Mouse (Mus musculus) midbrain, embryonic 15.5 days (tissue): ENCODE data around the gene Adamts20. TPM values are rescaled to one million over a fixed set of nuclear protein-coding genes. Genes with fewer than 3 reads are reported as not detected.
"Not testable (repeated sequence)": the region's sequence is repeated elsewhere in the genome, so short reads cannot be mapped to it uniquely, and the experiment has no call there.

Experiments used
- ATAC-seq: fragments of 200-750 bp; cut with Nextera tagmentation; replicated peaks from 2 replicates; pipeline ENCODE4 v1.8.0; 2017; ENCODE audit warnings: moderate TSS enrichment
- H3K27ac ChIP-seq: fragments of 300-500 bp; sonication (generic); 2 replicates; pipeline ENCODE4 v1.5.1; 2015; ENCODE audit warnings: mild to moderate bottlenecking, inconsistent platforms
- H3K27me3 ChIP-seq: fragments of 300-500 bp; sonication (generic); replicated peaks from 2 replicates; pipeline ENCODE4 v1.6.1; 2015; ENCODE audit warnings: inconsistent platforms
- H3K36me3 ChIP-seq: fragments of 300-500 bp; sonication (generic); replicated peaks from 2 replicates; pipeline ENCODE4 v1.6.1; 2015; ENCODE audit warnings: inconsistent platforms
- H3K4me1 ChIP-seq: fragments of 300-500 bp; sonication (generic); 2 replicates; pipeline ENCODE4 v1.6.1; 2015; ENCODE audit warnings: inconsistent platforms
- H3K4me2 ChIP-seq: fragments of 300-500 bp; sonication (generic); 2 replicates; pipeline ENCODE4 v1.6.1; 2015; ENCODE audit warnings: inconsistent platforms, mild to moderate bottlenecking, moderate library complexity
- H3K4me3 ChIP-seq: fragments of 300-500 bp; sonication (generic); 2 replicates; pipeline ENCODE4 v1.5.1; 2015; ENCODE audit warnings: mild to moderate bottlenecking, inconsistent platforms
- H3K9ac ChIP-seq: fragments of 300-500 bp; sonication (generic); 2 replicates; pipeline ENCODE4 v1.6.1; 2015; ENCODE audit warnings: mild to moderate bottlenecking, inconsistent platforms
- H3K9me3 ChIP-seq: fragments of 300-500 bp; sonication (generic); 2 replicates; pipeline ENCODE4 v1.6.1; 2016; ENCODE audit warnings: inconsistent platforms
- WGBS: fragments of 180-500 bp; shearing (Covaris S2); methylation state at CpG from one replicate; pipeline ENCODE4 v1.1.7; 2015; ENCODE audit warnings: mixed read lengths; 5-methylcytosine and 5-hydroxymethylcytosine counted together
- polyA plus RNA-seq: library from polyadenylated mRNA; unstranded; fragments of >200 nt; fragmentation: Nextera tagmentation; extraction: Ambion mirVana; gene quantifications from 2 replicates; pipeline ENCODE4 v1.2.1, GENCODE M21; 2015

The Adamts20 gene
- polyA plus RNA-seq: 2.1 and 2.5 TPM in 2 replicates

- WGBS: 68% methylated on average over 11 of the region's 11 CpGs
- no peaks in the 10 kb centered on the region for H3K9me3 ChIP-seq
- H3K4me2 ChIP-seq: peak within 1 kb of the TSS; percentile 33
- 0 out of 2 replicates have a peak within 1 kb of the TSS, but pooled peaks have one; percentile 2 for H3K27ac ChIP-seq
- no peaks in the 10 kb centered on the region for H3K27me3 ChIP-seq
- H3K9ac ChIP-seq: no peak within 1 kb of the TSS
- ATAC-seq: no peak
- no peaks in the 10 kb centered on the region for H3K36me3 ChIP-seq
- no peaks in the 10 kb centered on the region for H3K4me1 ChIP-seq
- no peak within 1 kb of the TSS for H3K4me3 ChIP-seq
Observed at GRCm38 (mm10) chr15:94465318-94465717, at the start of gene Adamts20. TSS of gene Adamts20 (minus strand) at chr15:94465418.

- Histone ChIP-seq H3K27ac (no peak overlapping the region), H3K27me3 (no peaks in the 10 kb centered on the region), H3K9ac (no peak overlapping the region), H3K4me1 (no peaks in the 10 kb centered on the region), H3K4me3 (no peak overlapping the region), H3K36me3 (no peaks in the 10 kb centered on the region), H3K9me3 (no peaks in the 10 kb centered on the region), H3K4me2 (no peak overlapping the region)
- no peak for ATAC-seq
- WGBS: 63% methylated on average over 12 of the region's 12 CpGs
Observed at GRCm38 (mm10) chr15:94503451-94504215, 38.4 kb upstream of the Adamts20 start.

GRCm38 (mm10) chr15:94499260-94499659 lies 34.0 kb upstream of the Adamts20 start:
- Histone ChIP-seq H3K4me1 (no peaks in the 10 kb centered on the region), H3K27me3 (no peaks in the 10 kb centered on the region), H3K27ac (no peak overlapping the region), H3K9ac (no peak overlapping the region), H3K4me3 (no peak overlapping the region), H3K9me3 (no peaks in the 10 kb centered on the region), H3K36me3 (no peaks in the 10 kb centered on the region), H3K4me2 (no peak overlapping the region)
- 85% methylated on average over 1 of the region's 1 CpGs for WGBS
- ATAC-seq: no peak

GRCm38 (mm10) chr15:94495936-94496335 lies 30.7 kb upstream of the Adamts20 start:
- Histone ChIP-seq H3K27me3 (no peaks in the 10 kb centered on the region), H3K36me3 (no peaks in the 10 kb centered on the region), H3K27ac (no peak overlapping the region), H3K4me1 (no peaks in the 10 kb centered on the region), H3K9ac (no peak overlapping the region), H3K4me2 (no peak overlapping the region), H3K4me3 (no peak overlapping the region), H3K9me3 (no peaks in the 10 kb centered on the region)
- WGBS: 73% methylated on average over 10 of the region's 10 CpGs
- no peak for ATAC-seq

GRCm38 (mm10) chr15:94494445-94494844 lies 29.2 kb upstream of the Adamts20 start:
- Histone ChIP-seq H3K36me3 (no peaks in the 10 kb centered on the region), H3K9ac (no peak overlapping the region), H3K27me3 (no peaks in the 10 kb centered on the region), H3K4me3 (no peak overlapping the region), H3K27ac (no peak overlapping the region), H3K4me1 (no peaks in the 10 kb centered on the region), H3K4me2 (no peak overlapping the region), H3K9me3 (no peaks in the 10 kb centered on the region)
- WGBS: 100% methylated on average over 1 of the region's 1 CpGs
- ATAC-seq: no peak

GRCm38 (mm10) chr15:94489433-94489832 lies 24.2 kb upstream of the Adamts20 start:
- Histone ChIP-seq H3K27ac (no peak overlapping the region), H3K4me3 (no peak overlapping the region), H3K4me1 (no peaks in the 10 kb centered on the region), H3K36me3 (no peaks in the 10 kb centered on the region), H3K27me3 (no peaks in the 10 kb centered on the region), H3K4me2 (no peak overlapping the region), H3K9ac (no peak overlapping the region), H3K9me3 (no peaks in the 10 kb centered on the region)
- no peak for ATAC-seq
- 94% methylated on average over 2 of the region's 2 CpGs for WGBS

- H3K4me3 ChIP-seq, H3K27ac ChIP-seq, H3K4me1 ChIP-seq, H3K4me2 ChIP-seq, H3K9me3 ChIP-seq, ATAC-seq, H3K9ac ChIP-seq, H3K27me3 ChIP-seq, H3K36me3 ChIP-seq: not testable (repeated sequence)
- 94% methylated on average over 2 of the region's 2 CpGs for WGBS
Observed at GRCm38 (mm10) chr15:94488028-94488427, 22.8 kb upstream of the Adamts20 start.

GRCm38 (mm10) chr15:94482555-94482954 lies 17.3 kb upstream of the Adamts20 start:
- 81% methylated on average over 2 of the region's 2 CpGs for WGBS
- ATAC-seq: no peak

GRCm38 (mm10) chr15:94480792-94481191 lies 15.6 kb upstream of the Adamts20 start:
- no peaks in the 10 kb centered on the region for H3K9me3 ChIP-seq
- H3K4me1 ChIP-seq: peaks cover 11% of the 10 kb centered on the region
- H3K27ac ChIP-seq: no peak overlapping the region
- no peak overlapping the region for H3K4me3 ChIP-seq
- H3K4me2 ChIP-seq: no peak overlapping the region
- WGBS: 91% methylated on average over 4 of the region's 4 CpGs
- no peak overlapping the region for H3K9ac ChIP-seq
- no peaks in the 10 kb centered on the region for H3K36me3 ChIP-seq
- H3K27me3 ChIP-seq: no peaks in the 10 kb centered on the region
- ATAC-seq: no peak

More at GRCm38 (mm10) chr15:94482555-94482954, 17.3 kb upstream of the Adamts20 start:
- Histone ChIP-seq H3K9ac (no peak overlapping the region), H3K9me3 (no peaks in the 10 kb centered on the region), H3K4me2 (no peak overlapping the region), H3K4me3 (no peak overlapping the region), H3K27ac (no peak overlapping the region), H3K4me1 (peaks cover 11% of the 10 kb centered on the region), H3K27me3 (no peaks in the 10 kb centered on the region), H3K36me3 (no peaks in the 10 kb centered on the region)

GRCm38 (mm10) chr15:94480248-94480647 lies 15.0 kb upstream of the Adamts20 start:
- no peak overlapping the region for H3K27ac ChIP-seq
- no peak for ATAC-seq
- H3K27me3 ChIP-seq: no peaks in the 10 kb centered on the region
- H3K4me2 ChIP-seq: no peak overlapping the region
- peaks cover 11% of the 10 kb centered on the region for H3K4me1 ChIP-seq
- H3K4me3 ChIP-seq: no peak overlapping the region
- H3K36me3 ChIP-seq: no peaks in the 10 kb centered on the region
- 85% methylated on average over 5 of the region's 5 CpGs for WGBS
- no peaks in the 10 kb centered on the region for H3K9me3 ChIP-seq
- H3K9ac ChIP-seq: no peak overlapping the region

GRCm38 (mm10) chr15:94479513-94480136 lies 14.4 kb upstream of the Adamts20 start:
- Histone ChIP-seq H3K4me1 (peaks cover 11% of the 10 kb centered on the region), H3K4me2 (no peak overlapping the region), H3K27me3 (no peaks in the 10 kb centered on the region), H3K27ac (no peak overlapping the region), H3K9ac (no peak overlapping the region), H3K9me3 (no peaks in the 10 kb centered on the region), H3K4me3 (no peak overlapping the region), H3K36me3 (no peaks in the 10 kb centered on the region)
- no peak for ATAC-seq
- 69% methylated on average over 3 of the region's 3 CpGs for WGBS

GRCm38 (mm10) chr15:94478706-94479105 lies 13.5 kb upstream of the Adamts20 start:
- 18% methylated on average over 13 of the region's 13 CpGs for WGBS
- Histone ChIP-seq H3K9ac (no peak overlapping the region), H3K36me3 (no peaks in the 10 kb centered on the region), H3K9me3 (no peaks in the 10 kb centered on the region), H3K4me1 (peaks cover 11% of the 10 kb centered on the region), H3K4me2 (0 out of 2 replicates have a peak overlapping the region, but pooled peaks have one; percentile 6), H3K4me3 (no peak overlapping the region), H3K27ac (no peak overlapping the region), H3K27me3 (no peaks in the 10 kb centered on the region)
- no peak for ATAC-seq
